Mouse (Mus musculus) kidney, adult 2 months (tissue): Measurements from ENCODE around the gene Hcn3.

Experiments used
- CTCF ChIP-seq: fragments of 200-500 bp; conservative IDR thresholded peaks from 2 replicates; pipeline ENCODE4 v1.5.1; 2011; ENCODE audit warnings: low read depth, mild to moderate bottlenecking, control low read depth, low read length, moderate library complexity, mixed read lengths; ENCODE audit not compliant: insufficient read depth, insufficient read length
- POLR2A ChIP-seq: fragments of 200-500 bp; IDR thresholded peaks from one replicate; pipeline ENCODE4 v1.6.1; 2011; ENCODE audit warnings: low read depth, low read length, control low read depth

GRCm38 (mm10) chr3:89123313-89123712, 36.7 kb downstream of the Hcn3 start:
- TF ChIP-seq CTCF (no peak), POLR2A (no peak)
